Mouse (Mus musculus): ENCODE results near the gene Ltk.
A peak's percentile ranks its signal among the peaks of the same experiment; 100 is the strongest.
"Not testable (repeated sequence)": the region's sequence is repeated elsewhere in the genome, so short reads cannot be mapped to it uniquely, and the experiment has no call there.

Gene Ltk

DNA sequence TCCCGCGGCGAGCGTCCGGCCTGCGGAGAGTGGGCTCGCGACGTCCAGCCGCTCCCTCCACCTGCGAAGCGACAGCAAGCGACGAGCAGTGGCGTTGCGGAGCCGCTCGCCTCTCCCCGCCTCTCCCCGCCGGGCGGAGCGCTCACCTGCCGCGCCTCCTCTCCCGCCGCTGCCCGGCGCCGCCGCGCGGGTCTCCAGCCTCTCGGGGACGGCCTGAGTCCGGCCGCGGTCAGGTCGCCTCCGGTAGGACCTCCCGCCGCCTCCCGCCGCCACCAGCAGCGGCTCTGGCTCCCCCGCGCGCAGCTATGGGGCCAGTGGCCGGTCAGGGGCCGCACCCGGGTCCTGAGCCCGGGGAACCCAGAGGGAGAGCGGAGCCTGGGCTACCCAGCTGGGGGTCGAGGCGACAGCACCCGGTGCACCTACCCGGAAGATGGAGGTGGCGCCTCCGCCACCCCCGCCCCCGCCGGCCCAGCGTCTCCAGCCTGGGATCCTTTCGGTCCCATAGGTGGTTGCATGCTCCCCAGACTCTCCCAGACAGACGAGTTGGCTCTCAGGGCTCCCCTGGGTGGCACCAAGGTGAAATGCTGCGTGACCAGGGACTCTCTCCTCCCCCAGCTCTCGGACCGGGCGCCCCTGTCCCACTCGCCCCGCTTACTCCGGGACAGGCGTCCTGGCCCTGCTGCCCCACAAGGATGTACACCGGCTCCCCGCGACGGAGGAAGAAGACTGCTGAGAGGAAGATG, 2.0 kb downstream of the Ltk start:
- DNase-seq: no peak

DNA sequence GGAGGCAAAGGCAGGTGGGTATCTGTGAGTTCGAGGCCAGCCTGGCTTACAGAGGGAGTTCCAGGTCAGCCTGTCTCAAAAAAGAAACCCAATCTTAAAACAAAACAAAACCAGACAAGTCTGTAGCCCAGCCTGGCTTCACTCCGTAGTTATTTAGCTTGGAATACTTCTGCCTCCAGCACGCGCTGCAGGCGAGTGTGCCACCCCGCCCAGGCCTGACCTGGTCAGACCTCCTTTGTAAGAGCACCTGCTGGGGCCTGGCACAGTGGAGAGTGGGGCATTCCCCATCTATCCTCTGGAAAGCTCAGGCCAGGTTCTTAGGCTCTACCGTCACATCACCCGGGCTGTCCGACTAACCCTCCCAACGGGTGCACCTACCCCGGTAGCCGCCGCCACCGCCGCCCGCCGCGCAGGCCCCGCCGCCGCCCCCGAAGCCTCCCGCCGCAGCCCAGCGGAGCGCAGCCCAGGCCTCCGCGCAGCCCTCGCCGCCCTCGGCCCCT, 2.6 kb downstream of the Ltk start:
- DNase-seq: no peak

GRCm38 (mm10) chr2:119749260-119749659, 11.0 kb downstream of the Ltk start:
- no peak for DNase-seq

DNA sequence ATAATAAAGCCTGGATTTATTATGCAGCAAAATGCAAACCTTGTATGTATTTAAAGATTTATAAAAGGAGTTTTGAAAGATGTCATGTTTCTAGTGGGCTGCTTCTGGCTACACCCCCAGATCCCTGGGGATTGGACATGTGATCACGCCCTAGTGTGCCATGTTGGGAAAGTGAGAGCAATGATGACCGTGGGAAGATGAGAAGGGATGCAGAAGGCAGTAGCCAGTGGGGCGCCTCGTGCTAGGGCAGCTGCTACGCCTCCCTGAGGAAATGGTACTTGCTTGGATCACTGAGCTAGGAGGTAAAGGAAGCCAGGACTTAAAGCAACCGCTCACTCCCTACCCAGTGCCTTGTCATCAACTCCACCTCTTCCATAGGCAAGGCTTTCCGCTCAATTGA, 12.7 kb downstream of the Ltk start:
- DNase-seq: peak; percentile 68

GRCm38 (mm10) chr2:119745281-119745680, 14.9 kb downstream of the Ltk start:
- DNase-seq: no peak

DNA sequence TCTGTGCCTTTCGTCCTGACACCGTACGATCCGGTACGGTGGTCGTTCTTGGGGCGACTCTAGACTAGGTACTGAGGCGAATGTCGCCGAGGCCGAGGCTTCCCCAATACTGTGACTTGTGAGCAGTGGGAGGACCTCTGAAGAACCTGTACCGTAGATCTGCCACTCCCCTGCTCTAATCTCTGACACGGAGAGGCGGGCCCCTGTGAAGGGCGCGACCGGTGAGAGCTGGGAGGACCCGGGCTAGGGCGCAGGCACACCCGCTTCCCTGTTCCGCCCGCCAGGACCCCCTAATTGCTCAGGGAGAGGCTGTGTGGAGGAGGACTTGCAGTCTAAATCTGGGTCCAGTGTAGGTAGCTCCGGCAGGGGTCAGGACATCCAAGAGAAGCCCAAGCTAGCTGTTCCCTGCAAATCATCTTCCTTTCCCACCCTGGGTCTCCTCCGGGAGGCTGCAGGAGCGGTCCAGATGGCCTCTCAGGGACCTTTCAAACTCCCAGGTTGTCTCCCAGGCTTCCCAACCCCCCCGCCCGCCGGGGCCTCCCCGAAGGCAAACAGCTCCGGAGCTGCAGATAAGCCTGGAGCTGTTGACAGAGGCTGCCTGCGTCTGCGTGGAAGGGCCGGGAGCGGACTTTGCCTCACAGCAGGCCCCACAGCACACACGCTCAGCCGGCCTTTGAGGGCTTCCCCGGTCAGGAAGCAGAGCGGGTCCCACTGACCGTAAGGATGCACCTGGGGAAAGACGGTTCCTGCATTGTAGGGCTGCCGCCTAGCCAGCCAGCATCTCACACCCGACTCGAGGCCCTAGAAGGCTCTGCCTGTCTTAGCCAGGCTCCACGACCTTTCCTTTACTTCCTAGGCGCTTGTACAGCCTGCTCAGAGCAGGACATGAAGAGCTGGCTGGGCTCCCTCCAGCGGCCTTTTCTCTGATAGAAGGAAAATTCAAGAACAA, 15.8 kb downstream of the Ltk start:
- DNase-seq: no peak

DNA sequence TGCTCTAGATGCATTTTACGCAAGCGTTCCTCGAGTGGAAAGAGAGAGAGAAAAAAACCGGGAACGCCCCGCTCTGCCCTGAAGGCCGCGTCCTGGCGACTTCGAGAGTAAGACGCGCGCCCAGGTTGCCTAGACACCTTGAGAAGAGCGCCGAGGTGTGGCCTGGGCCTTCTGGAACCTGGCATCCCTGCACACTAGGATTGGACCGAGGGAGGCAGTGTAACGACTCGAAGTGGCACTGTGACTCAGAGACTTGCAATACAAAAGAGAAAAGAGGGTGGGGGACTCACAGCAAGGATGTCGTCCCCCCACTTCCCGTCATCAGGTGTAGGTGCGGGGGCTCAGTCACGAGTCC, 16.4 kb downstream of the Ltk start:
- DNase-seq: no peak

DNA sequence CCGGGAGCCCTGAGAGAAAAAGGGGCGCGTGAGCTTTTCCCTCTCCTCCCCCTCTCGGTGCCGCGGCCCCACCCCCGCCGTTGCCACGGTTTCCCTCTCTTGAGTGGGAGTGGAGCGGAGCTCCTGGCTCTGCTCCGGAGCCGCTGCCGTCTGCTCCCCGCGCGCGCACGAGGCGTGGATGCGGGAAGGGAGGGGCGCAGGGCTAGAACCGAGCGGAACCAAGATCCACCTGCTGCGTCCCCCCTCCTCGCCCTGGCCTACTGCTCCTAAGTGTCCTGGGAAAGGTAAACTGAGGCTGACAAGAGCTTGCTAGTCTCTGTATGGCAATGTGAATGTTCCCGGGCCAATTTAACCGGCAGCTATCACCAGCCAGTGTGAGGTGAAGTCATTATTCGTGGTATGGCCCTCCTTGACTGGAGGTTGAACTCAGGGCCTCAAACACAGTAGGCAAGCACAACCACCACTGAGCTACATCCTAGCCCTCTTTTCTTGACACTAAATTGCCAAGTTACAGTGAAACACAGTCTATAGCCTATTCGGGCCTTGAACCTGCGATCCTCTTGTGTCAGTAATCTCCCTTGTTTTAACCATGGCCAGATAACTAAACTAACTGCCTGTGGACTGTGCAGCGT, 16.9 kb downstream of the Ltk start:
- DNase-seq: peak; percentile 79

GRCm38 (mm10) chr2:119742461-119743175, 17.6 kb downstream of the Ltk start:
- no peak for DNase-seq

DNA sequence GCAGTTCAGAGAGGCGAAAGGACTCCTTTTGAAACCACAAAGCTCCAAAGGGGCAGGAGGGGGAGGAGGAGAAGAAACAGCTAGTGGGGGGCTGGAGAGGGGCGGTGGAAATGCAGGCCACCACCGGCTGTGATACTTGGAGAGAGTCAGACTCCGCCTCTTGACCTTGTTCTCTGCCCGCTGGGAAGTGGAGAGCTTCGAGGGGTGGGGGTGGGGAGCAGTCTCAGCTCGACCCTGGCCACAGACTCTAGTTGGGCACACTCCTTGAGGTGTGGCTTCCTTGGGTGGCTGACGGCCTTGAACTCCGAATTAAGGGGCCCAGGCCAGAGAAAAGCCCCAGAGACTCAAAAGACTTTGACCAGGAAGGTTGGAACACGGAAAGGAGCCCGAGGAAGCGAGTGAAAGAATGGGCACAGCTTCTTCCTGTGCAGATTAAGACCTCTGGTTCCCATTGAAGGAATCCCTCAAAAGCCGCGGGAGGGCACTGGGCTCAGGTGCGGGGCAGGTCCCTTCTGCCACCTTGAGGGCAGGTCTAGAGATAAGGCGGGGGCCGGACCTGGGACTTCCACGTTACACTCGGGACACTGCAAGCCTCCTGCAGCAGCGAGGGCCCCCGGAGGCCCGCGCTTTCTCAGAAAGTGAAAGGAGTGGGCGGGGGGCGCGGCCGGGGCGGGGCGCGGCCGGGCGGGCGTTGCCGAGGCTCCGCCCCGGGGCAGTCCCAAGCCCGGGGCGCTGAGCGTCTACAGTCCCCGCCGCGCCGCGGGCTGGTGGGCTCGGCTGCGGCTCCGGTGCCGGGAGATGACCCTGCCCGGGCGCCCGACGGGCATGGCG, 18.4 kb downstream of the Ltk start, which contains the start of gene Itpka:
Gene Itpka, plus strand, starts transcription at position 757 of the 831 bp plus-strand sequence.
- DNase-seq: no peak

- no peak for DNase-seq
Observed at GRCm38 (mm10) chr2:119740567-119740966, 19.7 kb downstream of the Ltk start.

DNA sequence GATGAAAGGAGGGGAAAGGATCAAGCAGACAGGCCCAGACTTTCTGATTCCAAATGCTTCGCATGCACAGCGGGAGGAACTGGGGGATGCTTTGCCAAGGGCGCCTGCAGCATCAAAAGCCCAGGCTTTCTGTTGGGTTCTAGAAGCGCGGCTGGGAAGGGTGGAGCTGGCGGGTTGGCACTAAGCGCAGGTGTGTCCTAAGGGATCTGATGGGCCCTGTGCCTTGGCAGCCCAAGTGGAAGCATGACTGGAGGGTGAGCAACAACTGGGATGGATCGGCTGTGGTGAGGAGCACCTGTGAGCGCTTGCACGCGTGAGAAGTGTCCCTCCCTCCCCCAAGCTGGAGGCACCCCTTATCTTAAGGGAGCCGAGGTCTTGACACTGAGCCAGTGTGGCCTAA, 23.1 kb downstream of the Ltk start:
- no peak for DNase-seq

DNA sequence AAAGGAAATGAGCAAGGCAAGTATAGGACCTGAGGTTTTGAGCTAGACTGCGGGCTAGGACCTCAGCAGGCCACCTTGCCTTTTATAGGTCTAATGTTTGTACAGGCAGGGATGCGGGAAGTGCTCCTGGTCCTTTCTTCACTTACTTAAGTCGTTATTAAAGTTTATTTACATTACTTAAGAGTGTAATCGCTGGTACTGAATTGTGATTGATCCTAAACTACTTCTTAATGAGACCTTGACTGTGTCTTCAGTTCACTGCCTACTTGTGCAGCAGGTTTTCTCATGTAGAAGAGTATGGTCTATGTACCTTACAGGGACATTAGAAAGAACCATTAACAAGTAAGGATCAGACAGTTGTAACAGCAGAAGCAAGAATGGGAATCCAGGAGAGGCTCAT, 29.5 kb downstream of the Ltk start:
- DNase-seq: no peak

GRCm38 (mm10) chr2:119727762-119728416, 32.3 kb downstream of the Ltk start:
- DNase-seq: no peak

DNA sequence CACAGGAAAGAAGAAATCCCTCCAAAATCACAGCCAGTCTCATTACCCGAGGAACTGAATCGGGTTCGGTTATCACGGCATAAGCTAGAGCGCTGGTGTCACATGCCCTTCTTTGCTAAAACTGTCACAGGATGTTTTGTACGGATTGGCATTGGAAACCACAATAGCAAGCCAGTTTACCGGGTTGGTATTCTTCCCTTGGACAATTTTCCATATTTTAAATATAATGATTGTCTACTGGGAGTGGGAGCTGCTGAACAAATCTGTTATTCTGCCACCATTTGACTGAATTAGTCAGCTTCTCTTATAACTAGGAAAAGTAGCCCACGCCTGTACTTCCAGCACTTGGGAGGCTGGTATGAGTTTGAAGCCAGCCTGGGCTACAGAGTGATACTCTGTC, 39.2 kb downstream of the Ltk start:
- peak; percentile 70 for DNase-seq

GRCm38 (mm10) chr2:119715868-119716267, 44.4 kb downstream of the Ltk start:
- not testable (repeated sequence) for DNase-seq

- DNase-seq: no peak
Observed at GRCm38 (mm10) chr2:119710011-119710410, 50.2 kb downstream of the Ltk start.

- no peak for DNase-seq
Observed at GRCm38 (mm10) chr2:119707676-119708075, 52.6 kb downstream of the Ltk start.

DNA sequence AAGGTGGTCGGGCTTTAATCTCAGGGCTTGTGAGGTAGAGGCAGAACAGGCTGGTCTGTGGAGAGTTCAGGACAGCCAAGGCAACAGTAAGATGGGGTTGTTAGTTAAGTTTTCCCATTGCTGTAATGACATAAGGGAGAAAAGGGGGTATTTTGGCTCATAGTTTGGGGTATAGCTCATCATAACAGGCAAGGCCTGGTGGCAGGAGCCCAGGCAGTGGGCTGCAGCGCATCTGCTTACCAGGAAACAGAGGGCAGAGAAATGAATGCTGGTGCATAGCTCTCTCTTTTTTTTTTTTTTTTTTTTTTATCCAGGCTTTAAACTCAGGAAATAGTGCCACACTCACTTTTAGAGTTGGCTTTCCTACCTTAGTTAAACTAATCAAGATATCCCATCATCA, 57.1 kb downstream of the Ltk start:
- DNase-seq: peak; percentile 84

All from layer of hippocampus, adult 9-11 months (tissue).